Mouse (Mus musculus) CH12.LX (cell line): ENCODE measurements around the gene Ccdc114. TPM values are rescaled to one million over a fixed set of nuclear protein-coding genes. Genes with fewer than 3 reads are reported as not detected.

ENCODE experiments used
- DNase-seq: peaks from one replicate; pipeline ENCODE4 v3.0.0-alpha.2; 2013; ENCODE audit errors: extremely low read depth
- H3K27ac ChIP-seq: 2 replicates; pipeline ENCODE4 v1.5.1; 2012; ENCODE audit warnings: low read depth, mild to moderate bottlenecking, control low read depth, moderate library complexity; ENCODE audit not compliant: insufficient read depth
- H3K27me3 ChIP-seq: replicated peaks from 2 replicates; pipeline ENCODE3; 2012; ENCODE audit warnings: inconsistent platforms
- H3K36me3 ChIP-seq, 2 experiments: replicated peaks in 1 of 2; 2 replicates each; pipeline versions ENCODE3 to v1.6.1; 2012; ENCODE audit warnings: inconsistent platforms in 1 of 2, low read length in 1 of 2, mild to moderate bottlenecking in 1 of 2, mixed read lengths in 1 of 2, moderate library complexity in 1 of 2; ENCODE audit not compliant: control insufficient read depth in 1 of 2, insufficient read depth in 1 of 2
- H3K4me1 ChIP-seq, 2 experiments: 2 replicates each; pipeline ENCODE4 v1.6.1; 2012; ENCODE audit warnings: inconsistent platforms in 1 of 2, moderate library complexity in 1 of 2; ENCODE audit not compliant: insufficient read depth in 2 of 2, control insufficient read depth in 1 of 2
- H3K4me2 ChIP-seq: 2 replicates; pipeline ENCODE4 v1.6.1; 2012; ENCODE audit warnings: low read depth, mild to moderate bottlenecking, control low read depth; ENCODE audit not compliant: poor library complexity, insufficient read depth, severe bottlenecking
- H3K4me3 ChIP-seq, 3 experiments: fragments of 150-350 bp in 1 of 3; sonication (generic) in 1 of 3; replicated peaks in 1 of 3; 2 replicates each; pipeline versions ENCODE3 to v1.5.1; 2011 to 2012; ENCODE audit warnings: low read depth in 2 of 3, low read length in 2 of 3, mild to moderate bottlenecking in 2 of 3, moderate library complexity in 2 of 3, control low read depth in 1 of 3, improper control_type of control experiment in 1 of 3, inconsistent platforms in 1 of 3, mixed read lengths in 1 of 3; ENCODE audit not compliant: poor library complexity in 1 of 3
- H3K79me2 ChIP-seq: replicated peaks from 2 replicates; pipeline ENCODE4 v1.6.1; 2012; ENCODE audit warnings: mild to moderate bottlenecking, moderate library complexity; ENCODE audit not compliant: control insufficient read depth, poor library complexity, insufficient read depth, severe bottlenecking; ENCODE audit errors: extremely low read depth
- H3K9ac ChIP-seq: 2 replicates; pipeline ENCODE4 v1.6.1; 2012; ENCODE audit warnings: low read depth, mild to moderate bottlenecking, control low read depth, moderate library complexity; ENCODE audit not compliant: insufficient read depth
- H3K9me3 ChIP-seq: replicated peaks from 2 replicates; pipeline ENCODE3; 2012; ENCODE audit warnings: low read length, inconsistent platforms, mixed read lengths
- BHLHE40 ChIP-seq: IDR thresholded peaks from 2 replicates; pipeline ENCODE4 v1.6.1; 2011; ENCODE audit warnings: mild to moderate bottlenecking, low read depth, low read length, improper control_type of control experiment
- CHD1 ChIP-seq: IDR thresholded peaks from 2 replicates; pipeline ENCODE4 v1.6.1; 2012; ENCODE audit warnings: low read depth, low read length, improper control_type of control experiment, inconsistent platforms
- CHD2 ChIP-seq: IDR thresholded peaks from 2 replicates; pipeline ENCODE4 v1.6.1; 2011; ENCODE audit warnings: low read length, improper control_type of control experiment
- ELF1 ChIP-seq: IDR thresholded peaks from 2 replicates; pipeline ENCODE4 v1.6.1; 2014; ENCODE audit warnings: low read depth, mild to moderate bottlenecking, inconsistent platforms, low read length, improper control_type of control experiment
- GABPA ChIP-seq: IDR thresholded peaks from 2 replicates; pipeline ENCODE4 v1.6.1; 2012; ENCODE audit warnings: low read depth, low read length, improper control_type of control experiment, inconsistent platforms; ENCODE audit not compliant: insufficient replicate concordance
- HCFC1 ChIP-seq: IDR thresholded peaks from 2 replicates; pipeline ENCODE4 v1.6.1; 2012; ENCODE audit warnings: low read depth, mild to moderate bottlenecking, inconsistent platforms, low read length, improper control_type of control experiment
- IRF4 ChIP-seq: IDR thresholded peaks from 2 replicates; pipeline ENCODE4 v1.6.1; 2014; ENCODE audit warnings: low read depth, mild to moderate bottlenecking, inconsistent platforms, low read length, improper control_type of control experiment
- JUN ChIP-seq: IDR thresholded peaks from 2 replicates; pipeline ENCODE4 v1.6.1; 2011; ENCODE audit warnings: low read depth, mild to moderate bottlenecking, low read length, improper control_type of control experiment, moderate library complexity; ENCODE audit not compliant: insufficient read depth
- KAT2A ChIP-seq: IDR thresholded peaks from 2 replicates; pipeline ENCODE4 v1.6.1; 2012; ENCODE audit warnings: low read length, improper control_type of control experiment, inconsistent platforms; ENCODE audit not compliant: insufficient replicate concordance
- MXI1 ChIP-seq: IDR thresholded peaks from 2 replicates; pipeline ENCODE4 v1.6.1; 2011; ENCODE audit warnings: mild to moderate bottlenecking, low read depth, low read length, improper control_type of control experiment
- MYC ChIP-seq: IDR thresholded peaks from 2 replicates; pipeline ENCODE4 v1.6.1; 2011; ENCODE audit warnings: low read depth, mild to moderate bottlenecking, improper control_type of control experiment, low read length
- NELFE ChIP-seq: IDR thresholded peaks from 2 replicates; pipeline ENCODE4 v1.6.1; 2011; ENCODE audit warnings: low read depth, low read length, improper control_type of control experiment
- NRF1 ChIP-seq: IDR thresholded peaks from 2 replicates; pipeline ENCODE4 v1.6.1; 2014; ENCODE audit warnings: low read depth, mild to moderate bottlenecking, inconsistent platforms, low read length, improper control_type of control experiment, moderate library complexity
- PAX5 ChIP-seq: IDR thresholded peaks from 2 replicates; pipeline ENCODE4 v1.6.1; 2012; ENCODE audit warnings: low read length, inconsistent platforms, mixed read lengths
- POLR2A ChIP-seq: IDR thresholded peaks from 2 replicates; pipeline ENCODE4 v1.6.1; 2011; ENCODE audit warnings: low read depth, mild to moderate bottlenecking, improper control_type of control experiment, low read length
- RAD21 ChIP-seq: IDR thresholded peaks from 2 replicates; pipeline ENCODE4 v1.6.1; 2011; ENCODE audit warnings: low read depth, mild to moderate bottlenecking, low read length, improper control_type of control experiment, moderate library complexity
- RCOR1 ChIP-seq: conservative IDR thresholded peaks from 2 replicates; pipeline ENCODE4 v1.6.1; 2012; ENCODE audit warnings: low read depth, mild to moderate bottlenecking, inconsistent platforms, low read length, improper control_type of control experiment
- SIN3A ChIP-seq: IDR thresholded peaks from 2 replicates; pipeline ENCODE4 v1.6.1; 2012; ENCODE audit warnings: low read length, improper control_type of control experiment, inconsistent platforms
- SMC3 ChIP-seq: IDR thresholded peaks from 2 replicates; pipeline ENCODE4 v1.6.1; 2011; ENCODE audit warnings: low read depth, low read length, improper control_type of control experiment
- TBP ChIP-seq: conservative IDR thresholded peaks from 2 replicates; pipeline ENCODE4 v1.6.1; 2011; ENCODE audit warnings: low read depth, low read length, improper control_type of control experiment
- UBTF ChIP-seq: IDR thresholded peaks from 2 replicates; pipeline ENCODE4 v1.6.1; 2012; ENCODE audit warnings: low read depth, mild to moderate bottlenecking, inconsistent platforms, low read length, improper control_type of control experiment, moderate library complexity
- USF1 ChIP-seq: IDR thresholded peaks from 2 replicates; pipeline ENCODE4 v1.6.1; 2014; ENCODE audit warnings: low read depth, mild to moderate bottlenecking, inconsistent platforms, low read length, improper control_type of control experiment
- USF2 ChIP-seq: conservative IDR thresholded peaks from 2 replicates; pipeline ENCODE4 v1.6.1; 2011; ENCODE audit warnings: low read depth, low read length, improper control_type of control experiment
- ZC3H11A ChIP-seq: IDR thresholded peaks from 2 replicates; pipeline ENCODE4 v1.6.1; 2012; ENCODE audit warnings: low read depth, mild to moderate bottlenecking, inconsistent platforms, low read length, improper control_type of control experiment
- ZKSCAN1 ChIP-seq: IDR thresholded peaks from 2 replicates; pipeline ENCODE4 v1.6.1; 2012; ENCODE audit warnings: low read depth, inconsistent platforms, low read length, improper control_type of control experiment, borderline replicate concordance
- ZMIZ1 ChIP-seq: IDR thresholded peaks from 2 replicates; pipeline ENCODE4 v1.6.1; 2012; ENCODE audit warnings: low read depth, mild to moderate bottlenecking, inconsistent platforms, low read length, improper control_type of control experiment
- ZNF384 ChIP-seq: IDR thresholded peaks from 2 replicates; pipeline ENCODE4 v1.6.1; 2012; ENCODE audit warnings: low read depth, low read length, improper control_type of control experiment, inconsistent platforms
- dilution Hi-C: fragments of 300-500 bp; cut with MboI; formaldehyde crosslinking; loops from 2 replicates; pipeline ENCODE4 v1.14.3; 2020; ENCODE audit warnings: low sequenced_read_pairs; ENCODE audit not compliant: extremely low pct_unique_long_range_greater_than_20kb, extremely low pct_ligation_motif_present
- in situ Hi-C: fragments of 300-500 bp; cut with MboI; formaldehyde crosslinking; loops from 3 replicates; pipeline ENCODE4 v1.14.3; 2019; ENCODE audit warnings: low sequenced_read_pairs, low pct_ligation_motif_present, low pct_unique_long_range_greater_than_20kb, mixed read lengths
- polyA plus RNA-seq: library from polyadenylated mRNA; unstranded; fragments of >175 nt; gene quantifications from 2 replicates; pipeline ENCODE4 v1.2.1, GENCODE M21; 2012; ENCODE audit warnings: low read depth; ENCODE audit not compliant: insufficient read length
- total RNA-seq, 2 experiments: library from RNA; depleted of rRNA; stranded (reverse); fragments of 300-350 nt in 1 of 2; fragments of >200 nt in 1 of 2; gene quantifications; 2 replicates each; pipeline ENCODE4 v1.2.3; 2012 to 2014

Gene Ccdc114
- total and polyA plus RNA-seq, 3 experiments, result 0.11 TPM; not detected in 2

- in situ Hi-C loops, result loop anchor here (10.0 kb wide), 1 partner anchor 187 kb away; no protein-coding TSS in a partner anchor
- Histone ChIP-seq H3K4me2 (no peak overlapping the region), H3K79me2 (no peaks in the 10 kb centered on the region), H3K9me3 (peaks cover 18% of the 10 kb centered on the region), H3K27ac (no peak overlapping the region), H3K4me3 (no peak overlapping the region), H3K27me3 (no peaks in the 10 kb centered on the region), H3K4me1 (peaks cover 0 to 56% of the 10 kb centered on the region in 2 experiments; a peak in 3 of 4 replicates), H3K9ac (no peak overlapping the region), H3K36me3 (peaks cover 0 to 20% of the 10 kb centered on the region in 2 experiments)
- TF ChIP-seq RCOR1 (no peak), HCFC1 (no peak), UBTF (no peak), ELF1 (no peak), JUN (no peak), RAD21 (no peak), KAT2A (no peak), POLR2A (no peak), SMC3 (no peak), ZMIZ1 (no peak), PAX5 (no peak), CHD2 (no peak), NRF1 (no peak), CHD1 (no peak), USF2 (no peak)
- no peak for DNase-seq
- dilution Hi-C loops, result no loop called here
Observed at GRCm38 (mm10) chr7:45921950-45922600, 1.8 kb upstream of the Ccdc114 start.

- no peaks in the 10 kb centered on the region for H3K27me3 ChIP-seq
- DNase-seq, result peak; percentile 97
- peaks cover 0 to 10% of the 10 kb centered on the region in 2 experiments for H3K36me3 ChIP-seq
- in situ Hi-C loops (loop anchor here (10.0 kb wide), 1 partner anchor 188 kb away; no protein-coding TSS in a partner anchor), dilution Hi-C loops (no loop called here)
- no peak overlapping the region for H3K9ac ChIP-seq
- no peak overlapping the region for H3K27ac ChIP-seq
- H3K4me3 ChIP-seq, result peak overlapping the region in 1 of 3 experiments; percentile 30
- peaks cover 0 to 49% of the 10 kb centered on the region in 2 experiments; a peak in 3 of 4 replicates for H3K4me1 ChIP-seq
- H3K9me3 ChIP-seq, result peaks cover 27% of the 10 kb centered on the region
- H3K79me2 ChIP-seq, result no peaks in the 10 kb centered on the region
- H3K4me2 ChIP-seq, result no peak overlapping the region
- no peak for TF ChIP-seq GABPA
- TF ChIP-seq JUN, result no peak
- peak; percentile 71; the same call in 1 of the 2 replicates for TF ChIP-seq MYC
- peak; percentile 54; the same call in 1 of the 2 replicates for TF ChIP-seq ZMIZ1
- no peak for TF ChIP-seq SMC3
- no peak for TF ChIP-seq RCOR1
- peak; percentile 90 for TF ChIP-seq NRF1
- no peak for TF ChIP-seq TBP
- no peak for TF ChIP-seq ZNF384
- peak; percentile 60; the same call in 1 of the 2 replicates for TF ChIP-seq NELFE
- TF ChIP-seq ZC3H11A, result no peak
- no peak for TF ChIP-seq RAD21
- no peak for TF ChIP-seq USF2
- no peak for TF ChIP-seq POLR2A
- peak; percentile 68 for TF ChIP-seq SIN3A
- TF ChIP-seq MXI1, result peak; percentile 59; the same call in 1 of the 2 replicates
- TF ChIP-seq IRF4, result peak; percentile 73
- 0 out of 2 replicates have a peak, but pooled peaks have one; percentile 26 for TF ChIP-seq KAT2A
- peak; percentile 59 for TF ChIP-seq BHLHE40
- TF ChIP-seq ZKSCAN1, result no peak
- no peak for TF ChIP-seq PAX5
- peak; percentile 37; the same call in 1 of the 2 replicates for TF ChIP-seq CHD2
- TF ChIP-seq USF1, result peak; percentile 40
Observed at GRCm38 (mm10) chr7:45922928-45923761, 727 bp upstream of the Ccdc114 start.
